Mouse (Mus musculus) C2C12 (cell line): ENCODE measurements around the gene Naa20.

ENCODE experiments used
- CTCF ChIP-seq: IDR thresholded peaks from one replicate; pipeline ENCODE4 v1.5.1; 2011; ENCODE audit not compliant: control insufficient read depth, insufficient read depth, insufficient read length
- MYOD1 ChIP-seq: IDR thresholded peaks from one replicate; pipeline ENCODE4 v1.6.1; 2011; ENCODE audit warnings: low read depth; ENCODE audit not compliant: control insufficient read depth, insufficient read length
- USF1 ChIP-seq: IDR thresholded peaks from one replicate; pipeline ENCODE4 v1.6.1; 2011; ENCODE audit warnings: low read depth, mild to moderate bottlenecking, control low read depth, moderate library complexity

- TF ChIP-seq MYOD1 (peak; percentile 17), CTCF (no peak), USF1 (no peak)
Measured at GRCm38 (mm10) chr2:145859442-145859931, 42.4 kb upstream of the Naa20 start.
